Mouse (Mus musculus): ENCODE measurements around the gene Hoxa11. TPM values are rescaled to one million over a fixed set of nuclear protein-coding genes. Genes with fewer than 3 reads are reported as not detected.

Gene Hoxa11
- polyA plus RNA-seq, 1 experiment = not detected

DNA sequence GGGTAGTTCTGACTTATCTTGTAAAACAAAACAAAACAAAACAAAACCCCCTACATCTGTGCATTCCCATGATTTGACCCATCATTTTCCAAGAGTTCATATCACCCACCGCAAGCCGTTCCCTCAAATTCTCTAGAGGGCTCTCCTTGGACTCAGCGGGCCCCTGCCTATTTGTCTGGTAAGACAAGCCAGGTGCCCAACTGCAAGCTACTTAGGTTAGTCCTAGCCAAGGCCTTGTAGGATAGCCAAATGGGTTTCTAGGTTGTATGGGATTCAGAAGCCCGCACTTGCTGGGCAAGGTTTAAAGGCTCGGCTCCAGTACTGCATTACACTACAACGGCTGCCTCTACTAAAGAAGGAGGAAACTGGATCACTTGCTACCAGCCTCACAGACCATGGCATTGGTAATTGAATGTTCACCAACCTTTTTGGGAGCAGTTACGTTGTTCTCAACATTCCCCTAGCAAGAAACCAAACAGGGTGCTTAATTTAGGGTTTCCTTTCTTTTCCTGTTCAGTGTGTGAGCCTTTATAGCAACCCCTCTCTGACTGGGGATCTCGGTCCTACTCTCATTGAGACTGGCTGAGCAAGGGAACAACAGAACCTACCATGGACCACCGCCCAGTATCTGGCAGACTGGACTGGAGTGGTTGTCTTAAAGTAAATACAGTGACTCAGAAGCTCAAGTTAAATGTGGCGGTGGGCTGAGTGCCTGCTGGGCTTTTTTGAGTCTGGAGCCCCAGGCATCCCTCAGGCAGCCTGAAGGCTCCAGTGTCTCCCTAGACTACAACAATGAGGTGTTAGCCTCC is 8.1 kb downstream of the Hoxa11 start:
- Histone ChIP-seq H3K27me3 (ENCODE audit: control insufficient read depth) (peaks cover 100% of the 10 kb centered on the region), H3K9me3 (ENCODE audit: control insufficient read depth, low read length) (no peaks in the 10 kb centered on the region; the same call in 1 of the 2 replicates), H3K36me3 (ENCODE audit: control insufficient read depth) (no peaks in the 10 kb centered on the region), H3K4me1 (ENCODE audit: control insufficient read depth) (no peaks in the 10 kb centered on the region), H3K4me3 (replicated peaks) (no peak overlapping the region)
- TF ChIP-seq GATA1 (IDR thresholded peaks at IDR 0.05; ENCODE audit: low read length) = no peak
- TF ChIP-seq TAL1 (IDR thresholded peaks at IDR 0.05; ENCODE audit: low read length) = no peak

DNA sequence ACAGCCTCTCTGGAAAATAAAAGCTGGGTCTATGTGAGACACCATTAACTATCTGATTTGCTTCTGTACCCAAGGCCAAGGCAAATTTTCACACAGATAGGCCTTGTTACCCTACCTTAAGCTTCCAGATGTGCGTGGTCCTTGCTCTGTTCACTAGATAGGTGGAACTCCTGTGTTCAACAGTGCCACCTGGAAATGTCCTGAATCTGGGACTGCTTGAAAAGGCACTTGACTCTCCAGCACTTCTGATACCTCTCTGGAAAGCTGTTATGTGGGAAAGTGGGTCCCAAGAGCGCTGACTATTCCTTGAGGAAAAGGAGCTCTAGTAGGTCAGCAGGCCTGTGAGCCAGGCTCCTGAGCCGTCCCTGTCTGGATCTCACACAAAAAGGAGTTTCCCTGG is 8.8 kb downstream of the Hoxa11 start:
- no peak overlapping the region for H3K4me3 ChIP-seq (replicated peaks)
- no peaks in the 10 kb centered on the region; the same call in 1 of the 2 replicates for H3K9me3 ChIP-seq (ENCODE audit: control insufficient read depth, low read length)
- H3K27me3 ChIP-seq (ENCODE audit: control insufficient read depth) = peaks cover 100% of the 10 kb centered on the region
- TF ChIP-seq GATA1 (IDR thresholded peaks at IDR 0.05; ENCODE audit: low read length) (no peak), TAL1 (IDR thresholded peaks at IDR 0.05; ENCODE audit: low read length) (no peak)
- no peaks in the 10 kb centered on the region for H3K4me1 ChIP-seq (ENCODE audit: control insufficient read depth)
- H3K36me3 ChIP-seq (ENCODE audit: control insufficient read depth) = no peaks in the 10 kb centered on the region

GRCm38 (mm10) chr6:52235866-52236265 is 9.7 kb downstream of the Hoxa11 start:
- H3K4me1 ChIP-seq (ENCODE audit: control insufficient read depth) = no peaks in the 10 kb centered on the region
- no peaks in the 10 kb centered on the region; the same call in 1 of the 2 replicates for H3K9me3 ChIP-seq (ENCODE audit: control insufficient read depth, low read length)
- H3K36me3 ChIP-seq (ENCODE audit: control insufficient read depth) = no peaks in the 10 kb centered on the region
- H3K4me3 ChIP-seq (replicated peaks) = no peak overlapping the region
- peaks cover 100% of the 10 kb centered on the region for H3K27me3 ChIP-seq (ENCODE audit: control insufficient read depth)
- TF ChIP-seq GATA1 (IDR thresholded peaks at IDR 0.05; ENCODE audit: low read length) (no peak), TAL1 (IDR thresholded peaks at IDR 0.05; ENCODE audit: low read length) (no peak)

DNA sequence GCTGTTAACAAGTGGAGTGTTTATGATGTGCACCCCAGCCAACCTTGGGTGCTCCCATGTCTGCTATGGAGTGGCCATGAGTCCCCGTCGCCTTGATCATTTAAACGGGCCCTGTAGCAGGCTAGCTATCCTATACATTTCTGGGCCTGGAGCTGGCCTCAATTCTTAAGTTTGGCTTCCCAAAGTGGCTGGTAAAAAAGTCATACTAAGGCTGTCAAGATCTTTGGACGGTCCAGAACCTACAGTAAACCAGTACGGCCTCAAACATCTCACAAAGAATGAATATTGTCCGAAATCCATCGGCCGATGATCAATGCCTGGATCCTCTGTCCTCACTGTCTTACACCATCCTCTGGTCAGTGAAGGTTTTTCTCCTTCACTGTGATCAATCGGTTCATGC is 10.3 kb downstream of the Hoxa11 start:
- TF ChIP-seq TAL1 (IDR thresholded peaks at IDR 0.05; ENCODE audit: low read length) (no peak), GATA1 (IDR thresholded peaks at IDR 0.05; ENCODE audit: low read length) (no peak)
- Histone ChIP-seq H3K9me3 (ENCODE audit: control insufficient read depth, low read length) (no peaks in the 10 kb centered on the region; the same call in 1 of the 2 replicates), H3K4me1 (ENCODE audit: control insufficient read depth) (no peaks in the 10 kb centered on the region), H3K4me3 (replicated peaks) (no peak overlapping the region), H3K27me3 (ENCODE audit: control insufficient read depth) (peaks cover 100% of the 10 kb centered on the region), H3K36me3 (ENCODE audit: control insufficient read depth) (no peaks in the 10 kb centered on the region)

GRCm38 (mm10) chr6:52234428-52235140 is 11.0 kb downstream of the Hoxa11 start:
- Histone ChIP-seq H3K4me1 (ENCODE audit: control insufficient read depth) (no peaks in the 10 kb centered on the region), H3K4me3 (replicated peaks) (no peak overlapping the region), H3K9me3 (ENCODE audit: control insufficient read depth, low read length) (no peaks in the 10 kb centered on the region; the same call in 1 of the 2 replicates), H3K36me3 (ENCODE audit: control insufficient read depth) (no peaks in the 10 kb centered on the region), H3K27me3 (ENCODE audit: control insufficient read depth) (peaks cover 100% of the 10 kb centered on the region)
- no peak for TF ChIP-seq GATA1 (IDR thresholded peaks at IDR 0.05; ENCODE audit: low read length)
- no peak for TF ChIP-seq TAL1 (IDR thresholded peaks at IDR 0.05; ENCODE audit: low read length)

- no peaks in the 10 kb centered on the region for H3K4me1 ChIP-seq (ENCODE audit: control insufficient read depth)
- no peak overlapping the region for H3K4me3 ChIP-seq (replicated peaks)
- no peak for TF ChIP-seq TAL1 (IDR thresholded peaks at IDR 0.05; ENCODE audit: low read length)
- no peak for TF ChIP-seq GATA1 (IDR thresholded peaks at IDR 0.05; ENCODE audit: low read length)
- peaks cover 100% of the 10 kb centered on the region for H3K27me3 ChIP-seq (ENCODE audit: control insufficient read depth)
- no peaks in the 10 kb centered on the region for H3K36me3 ChIP-seq (ENCODE audit: control insufficient read depth)
- H3K9me3 ChIP-seq (ENCODE audit: control insufficient read depth, low read length) = no peaks in the 10 kb centered on the region; the same call in 1 of the 2 replicates
Measured at GRCm38 (mm10) chr6:52233546-52234427, 11.8 kb downstream of the Hoxa11 start.

DNA sequence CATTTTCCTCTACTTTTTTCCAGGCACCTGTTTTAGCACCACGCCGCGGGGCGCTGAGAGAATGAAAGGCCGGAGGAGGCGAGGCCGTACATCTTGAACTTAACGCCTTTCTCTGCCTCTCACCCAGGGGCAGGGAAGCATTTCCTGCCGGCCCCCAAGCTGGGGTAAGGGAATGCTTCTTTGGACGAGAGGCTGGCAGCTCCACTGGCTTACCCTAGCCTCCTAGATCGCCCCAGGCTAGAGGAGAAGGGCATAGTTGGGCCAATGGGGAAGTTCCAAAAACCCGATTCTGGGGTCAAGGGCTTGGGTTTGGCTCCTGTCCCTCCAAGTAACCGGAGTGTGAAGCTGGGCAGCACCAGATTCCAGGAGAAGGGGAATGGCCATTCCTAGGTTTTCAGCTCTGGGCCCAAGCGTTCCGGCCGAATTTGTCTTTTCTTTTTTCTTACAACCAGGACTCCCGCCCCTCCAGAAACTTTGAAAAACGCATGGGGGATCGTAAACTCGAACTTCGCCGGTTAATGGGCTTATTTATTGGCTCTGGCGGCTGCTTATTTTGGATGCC is 12.5 kb downstream of the Hoxa11 start:
- Histone ChIP-seq H3K4me1 (ENCODE audit: control insufficient read depth) (no peaks in the 10 kb centered on the region), H3K36me3 (ENCODE audit: control insufficient read depth) (no peaks in the 10 kb centered on the region), H3K4me3 (replicated peaks) (no peak overlapping the region), H3K9me3 (ENCODE audit: control insufficient read depth, low read length) (no peaks in the 10 kb centered on the region; the same call in 1 of the 2 replicates), H3K27me3 (ENCODE audit: control insufficient read depth) (peaks cover 100% of the 10 kb centered on the region)
- TF ChIP-seq TAL1 (IDR thresholded peaks at IDR 0.05; ENCODE audit: low read length) (no peak), GATA1 (IDR thresholded peaks at IDR 0.05; ENCODE audit: low read length) (no peak)

DNA sequence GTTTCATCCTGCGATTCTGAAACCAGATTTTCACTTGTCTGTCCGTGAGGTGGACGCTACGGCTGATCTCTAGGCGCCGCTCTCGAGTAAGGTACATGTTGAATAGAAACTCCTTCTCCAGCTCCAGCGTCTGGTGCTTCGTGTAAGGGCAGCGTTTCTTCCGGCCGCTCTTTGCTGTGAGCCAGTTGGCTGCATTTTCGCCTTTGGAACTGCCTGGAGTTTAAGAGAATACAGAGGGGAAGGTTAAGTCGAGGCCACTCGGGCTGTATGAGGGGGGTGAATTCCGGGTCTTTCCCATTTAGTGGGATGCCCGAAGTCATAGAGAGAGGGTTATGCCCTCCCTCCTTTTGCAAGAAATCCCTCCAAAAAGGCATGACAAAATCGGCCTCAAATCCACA is 13.0 kb downstream of the Hoxa11 start:
- no peaks in the 10 kb centered on the region; the same call in 1 of the 2 replicates for H3K9me3 ChIP-seq (ENCODE audit: control insufficient read depth, low read length)
- peaks cover 100% of the 10 kb centered on the region for H3K27me3 ChIP-seq (ENCODE audit: control insufficient read depth)
- TF ChIP-seq GATA1 (IDR thresholded peaks at IDR 0.05; ENCODE audit: low read length) (no peak), TAL1 (IDR thresholded peaks at IDR 0.05; ENCODE audit: low read length) (no peak)
- H3K4me1 ChIP-seq (ENCODE audit: control insufficient read depth) = no peaks in the 10 kb centered on the region
- H3K36me3 ChIP-seq (ENCODE audit: control insufficient read depth) = no peaks in the 10 kb centered on the region
- H3K4me3 ChIP-seq (replicated peaks) = no peak overlapping the region
